Mouse (Mus musculus): Measurements from ENCODE around the gene Ap1m2. TPM values are rescaled to one million over a fixed set of nuclear protein-coding genes. Genes with fewer than 3 reads are reported as not detected.

Gene Ap1m2
- polyA plus RNA-seq, 1 experiment: not detected

- H3K27ac ChIP-seq (ENCODE audit: insufficient read depth, low read depth, low read length): peak overlapping the region; percentile 83; the same call in 1 of the 2 replicates
- TF ChIP-seq POLR2A (IDR thresholded peaks at IDR 0.05; ENCODE audit: insufficient read depth, low read depth, low read length): no peak
- no peak for TF ChIP-seq CTCF (IDR thresholded peaks at IDR 0.05; ENCODE audit: insufficient read depth, low read depth, low read length)
- H3K4me1 ChIP-seq (ENCODE audit: control insufficient read depth, insufficient read depth, low read length): peaks cover 17% of the 10 kb centered on the region
- peak overlapping the region; percentile 89 for H3K4me3 ChIP-seq (ENCODE audit: insufficient read depth, low read depth, low read length)
- WGBS: 73% methylated on average over 13 of the region's 13 CpGs
These were observed 23.5 kb downstream of the Ap1m2 start for GRCm38 (mm10) chr9:21288404-21289336.

GRCm38 (mm10) chr9:21287571-21288402 is 24.4 kb downstream of the Ap1m2 start, which contains the start of gene Kri1:
Gene Kri1 (minus strand): TSS chr9:21287969.
- peak within 1 kb of the TSS; percentile 83 for H3K27ac ChIP-seq (ENCODE audit: insufficient read depth, low read depth, low read length)
- WGBS: under 1% methylated on average over 59 of the region's 59 CpGs
- peak within 1 kb of the TSS; percentile 89 for H3K4me3 ChIP-seq (ENCODE audit: insufficient read depth, low read depth, low read length)
- H3K4me1 ChIP-seq (ENCODE audit: control insufficient read depth, insufficient read depth, low read length): peaks cover 17% of the 10 kb centered on the region
- peak; percentile 86 for TF ChIP-seq POLR2A (IDR thresholded peaks at IDR 0.05; ENCODE audit: insufficient read depth, low read depth, low read length)
- no peak for TF ChIP-seq CTCF (IDR thresholded peaks at IDR 0.05; ENCODE audit: insufficient read depth, low read depth, low read length)

- Histone ChIP-seq H3K27ac (ENCODE audit: insufficient read depth, low read depth, low read length) (no peak overlapping the region), H3K4me3 (ENCODE audit: insufficient read depth, low read depth, low read length) (no peak overlapping the region), H3K4me1 (ENCODE audit: control insufficient read depth, insufficient read depth, low read length) (peaks cover 17% of the 10 kb centered on the region)
- 56% methylated on average over 3 of the region's 3 CpGs for WGBS
- TF ChIP-seq CTCF (IDR thresholded peaks at IDR 0.05; ENCODE audit: insufficient read depth, low read depth, low read length) (no peak), POLR2A (IDR thresholded peaks at IDR 0.05; ENCODE audit: insufficient read depth, low read depth, low read length) (no peak)
These were observed 25.4 kb downstream of the Ap1m2 start for GRCm38 (mm10) chr9:21286753-21287152.

- H3K27ac ChIP-seq (ENCODE audit: insufficient read depth, low read depth, low read length): no peak overlapping the region
- no peak overlapping the region for H3K4me3 ChIP-seq (ENCODE audit: insufficient read depth, low read depth, low read length)
- 84% methylated on average over 3 of the region's 3 CpGs for WGBS
- no peak for TF ChIP-seq POLR2A (IDR thresholded peaks at IDR 0.05; ENCODE audit: insufficient read depth, low read depth, low read length)
- no peak for TF ChIP-seq CTCF (IDR thresholded peaks at IDR 0.05; ENCODE audit: insufficient read depth, low read depth, low read length)
- H3K4me1 ChIP-seq (ENCODE audit: control insufficient read depth, insufficient read depth, low read length): peaks cover 13% of the 10 kb centered on the region
These were observed 28.1 kb downstream of the Ap1m2 start for GRCm38 (mm10) chr9:21283994-21284393.

GRCm38 (mm10) chr9:21283591-21283990 is 28.5 kb downstream of the Ap1m2 start:
- Histone ChIP-seq H3K4me3 (ENCODE audit: insufficient read depth, low read depth, low read length) (no peak overlapping the region), H3K27ac (ENCODE audit: insufficient read depth, low read depth, low read length) (no peak overlapping the region), H3K4me1 (ENCODE audit: control insufficient read depth, insufficient read depth, low read length) (peaks cover 10% of the 10 kb centered on the region)
- WGBS: 89% methylated on average over 5 of the region's 5 CpGs
- no peak for TF ChIP-seq POLR2A (IDR thresholded peaks at IDR 0.05; ENCODE audit: insufficient read depth, low read depth, low read length)
- TF ChIP-seq CTCF (IDR thresholded peaks at IDR 0.05; ENCODE audit: insufficient read depth, low read depth, low read length): no peak

- H3K27ac ChIP-seq (ENCODE audit: insufficient read depth, low read depth, low read length): no peak overlapping the region
- WGBS: 83% methylated on average over 5 of the region's 5 CpGs
- no peak overlapping the region for H3K4me3 ChIP-seq (ENCODE audit: insufficient read depth, low read depth, low read length)
- H3K4me1 ChIP-seq (ENCODE audit: control insufficient read depth, insufficient read depth, low read length): no peaks in the 10 kb centered on the region
- no peak for TF ChIP-seq CTCF (IDR thresholded peaks at IDR 0.05; ENCODE audit: insufficient read depth, low read depth, low read length)
- TF ChIP-seq POLR2A (IDR thresholded peaks at IDR 0.05; ENCODE audit: insufficient read depth, low read depth, low read length): no peak
These were observed 34.4 kb downstream of the Ap1m2 start for GRCm38 (mm10) chr9:21277776-21278175.

GRCm38 (mm10) chr9:21276307-21276706 is 35.8 kb downstream of the Ap1m2 start:
- Histone ChIP-seq H3K4me3 (ENCODE audit: insufficient read depth, low read depth, low read length) (no peak overlapping the region), H3K27ac (ENCODE audit: insufficient read depth, low read depth, low read length) (no peak overlapping the region), H3K4me1 (ENCODE audit: control insufficient read depth, insufficient read depth, low read length) (no peaks in the 10 kb centered on the region)
- no peak for TF ChIP-seq POLR2A (IDR thresholded peaks at IDR 0.05; ENCODE audit: insufficient read depth, low read depth, low read length)
- no peak for TF ChIP-seq CTCF (IDR thresholded peaks at IDR 0.05; ENCODE audit: insufficient read depth, low read depth, low read length)
- WGBS: 78% methylated on average over 8 of the region's 8 CpGs

GRCm38 (mm10) chr9:21275727-21276126 is 36.4 kb downstream of the Ap1m2 start:
- TF ChIP-seq CTCF (IDR thresholded peaks at IDR 0.05; ENCODE audit: insufficient read depth, low read depth, low read length) (no peak), POLR2A (IDR thresholded peaks at IDR 0.05; ENCODE audit: insufficient read depth, low read depth, low read length) (no peak)
- WGBS: 88% methylated on average over 12 of the region's 12 CpGs
- H3K4me3 ChIP-seq (ENCODE audit: insufficient read depth, low read depth, low read length): no peak overlapping the region
- H3K27ac ChIP-seq (ENCODE audit: insufficient read depth, low read depth, low read length): no peak overlapping the region
- no peaks in the 10 kb centered on the region for H3K4me1 ChIP-seq (ENCODE audit: control insufficient read depth, insufficient read depth, low read length)

All from olfactory bulb, adult 2 months (tissue).